Mouse (Mus musculus): ENCODE measurements around the gene H2afv. TPM values are rescaled to one million over a fixed set of nuclear protein-coding genes. Genes with fewer than 3 reads are reported as not detected.

The H2afv gene
- total RNA-seq, 2 experiments from 2014 or later: 44.2 to 70.3 TPM

DNA sequence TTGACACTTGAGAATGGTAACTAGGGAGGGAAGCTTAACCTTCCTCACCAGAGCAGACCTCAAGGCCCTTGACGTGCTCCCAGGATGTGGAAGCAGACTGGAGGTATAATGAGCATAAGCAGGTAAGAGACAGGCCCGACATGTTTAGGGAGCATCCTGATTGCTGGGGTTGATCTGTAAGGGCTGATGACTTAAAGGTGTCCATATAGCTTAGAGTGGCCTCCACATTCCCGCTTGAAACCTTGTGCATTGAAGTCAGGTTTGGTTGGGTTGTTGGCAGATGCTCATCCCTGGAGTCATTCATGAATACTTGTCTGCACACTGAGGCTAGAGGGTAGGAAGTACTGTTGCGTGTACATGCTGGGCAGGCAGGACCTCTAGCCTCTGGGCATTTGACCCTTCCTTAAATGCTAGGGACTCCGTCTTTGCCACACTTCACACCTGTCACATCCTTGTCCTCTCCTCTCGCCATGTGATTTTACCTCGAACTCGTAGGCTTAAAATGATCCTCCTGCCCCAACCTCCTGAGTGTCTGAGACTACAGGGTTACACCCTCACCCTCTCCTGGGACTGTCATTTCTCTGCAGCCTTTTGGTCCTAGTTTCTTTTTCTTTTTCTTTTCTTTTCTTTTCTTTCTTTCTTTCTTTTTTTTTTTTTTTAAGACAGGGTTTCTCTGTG is 53.7 kb downstream of the H2afv start:
- TF ChIP-seq CTCF (IDR thresholded peaks at IDR 0.05): no peak
- H3K27ac ChIP-seq: peak overlapping the region; percentile 87
- intact Hi-C loops (cut with DNase I): no loop called here
- peak overlapping the region; percentile 97 for H3K4me3 ChIP-seq
- no peak for DNase-seq

DNA sequence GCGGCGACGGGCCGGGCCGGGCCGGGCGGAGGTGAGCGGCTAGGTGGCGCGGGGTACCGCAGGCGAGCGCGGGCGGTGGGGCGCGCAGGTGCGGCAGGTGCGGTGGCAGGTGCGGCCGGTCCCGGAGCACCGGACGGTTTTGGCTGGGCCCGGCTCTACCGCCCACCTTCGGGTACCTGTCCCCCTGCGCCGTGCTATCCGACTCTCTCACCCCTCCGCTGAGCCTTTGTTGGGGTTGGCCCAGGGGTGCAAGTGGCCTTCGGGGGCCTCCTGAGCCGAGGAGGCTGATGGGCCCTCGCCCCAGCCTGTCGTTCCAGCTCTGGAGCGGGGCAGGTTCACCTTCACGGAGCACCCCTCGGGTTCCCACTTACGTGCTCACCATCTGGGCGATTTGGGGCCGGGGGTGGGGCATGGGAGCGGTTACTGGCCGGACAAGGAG is 54.7 kb downstream of the H2afv start:
- peak; percentile 50 for DNase-seq
- H3K27ac ChIP-seq: peak overlapping the region; percentile 87
- no peak for TF ChIP-seq CTCF (IDR thresholded peaks at IDR 0.05)
- peak overlapping the region; percentile 97 for H3K4me3 ChIP-seq
- intact Hi-C loops (cut with DNase I): no loop called here

DNA sequence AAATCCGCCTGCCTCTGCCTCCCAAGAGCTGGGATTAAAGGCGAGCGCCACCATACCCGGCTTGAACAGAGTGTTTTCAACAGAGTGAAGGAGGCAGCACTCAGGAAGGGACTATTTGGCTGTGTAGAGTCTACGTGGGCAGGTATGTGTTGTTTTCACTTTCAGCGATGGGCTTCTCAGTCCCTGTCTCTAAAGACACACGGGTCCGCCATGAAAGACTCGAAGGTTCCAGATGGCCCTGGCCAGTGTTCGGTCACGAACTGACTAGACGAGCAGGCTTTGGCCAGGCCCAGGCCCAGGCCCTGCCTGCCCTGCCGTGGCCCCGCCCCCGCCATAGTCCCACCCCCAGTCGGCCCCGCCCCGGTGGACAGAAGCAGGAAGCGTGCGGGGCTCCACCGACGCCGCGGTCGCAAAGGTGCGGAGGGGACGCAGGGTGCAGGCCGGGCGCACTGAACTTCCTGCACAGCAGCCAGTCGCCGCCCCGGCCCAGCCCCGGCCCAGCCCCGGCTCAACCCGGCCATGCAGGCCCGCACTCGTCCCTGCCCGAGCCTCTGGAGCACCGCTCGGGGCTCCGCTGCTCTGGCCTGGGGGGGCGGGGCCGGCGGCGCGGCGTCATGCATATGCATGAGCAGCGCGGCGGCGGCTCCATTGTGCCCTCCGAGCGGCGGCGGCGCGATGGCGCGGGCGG is 55.4 kb downstream of the H2afv start, which contains the start of gene Zmiz2:
Gene Zmiz2 (plus strand): TSS at position 349 of the 688 bp plus-strand sequence.
- Histone ChIP-seq H3K4me3 (peak within 1 kb of the TSS; percentile 97), H3K27ac (peak within 1 kb of the TSS; percentile 96)
- intact Hi-C loops (cut with DNase I): no loop called here
- DNase-seq: peak; percentile 98
- TF ChIP-seq CTCF (IDR thresholded peaks at IDR 0.05): no peak

DNA sequence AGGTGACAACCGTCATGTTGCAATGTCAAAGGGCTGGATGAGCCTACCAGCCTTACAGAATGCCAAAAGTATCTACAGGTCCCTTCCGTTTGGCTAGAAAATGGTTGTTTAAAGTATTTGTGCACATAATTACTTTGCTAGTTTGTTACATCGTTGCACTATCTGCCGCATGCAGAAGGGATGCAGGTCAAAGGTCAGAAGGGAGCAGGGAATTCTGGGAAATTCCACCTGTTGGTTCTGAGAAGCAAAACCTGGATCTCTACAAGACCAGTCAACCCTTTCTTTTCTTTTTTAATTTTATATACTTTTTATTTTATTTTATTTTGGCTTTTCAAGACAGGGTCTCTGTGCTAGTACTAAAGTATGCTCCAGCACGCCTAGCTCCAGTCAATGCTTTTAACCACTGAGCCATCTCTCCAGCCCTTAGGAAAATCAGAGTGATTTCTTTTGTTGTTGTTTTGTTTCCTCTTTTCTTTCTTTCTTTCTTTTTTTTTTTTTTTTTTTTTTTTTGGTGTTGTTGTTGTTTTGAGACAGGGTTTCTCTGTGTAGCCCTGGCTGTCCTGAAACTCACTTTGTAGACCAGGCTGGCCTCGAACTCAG is 56.0 kb downstream of the H2afv start:
- DNase-seq: no peak
- peak overlapping the region; percentile 96 for H3K27ac ChIP-seq
- TF ChIP-seq CTCF (IDR thresholded peaks at IDR 0.05): no peak
- H3K4me3 ChIP-seq: peak overlapping the region; percentile 97
- intact Hi-C loops (cut with DNase I): no loop called here

DNA sequence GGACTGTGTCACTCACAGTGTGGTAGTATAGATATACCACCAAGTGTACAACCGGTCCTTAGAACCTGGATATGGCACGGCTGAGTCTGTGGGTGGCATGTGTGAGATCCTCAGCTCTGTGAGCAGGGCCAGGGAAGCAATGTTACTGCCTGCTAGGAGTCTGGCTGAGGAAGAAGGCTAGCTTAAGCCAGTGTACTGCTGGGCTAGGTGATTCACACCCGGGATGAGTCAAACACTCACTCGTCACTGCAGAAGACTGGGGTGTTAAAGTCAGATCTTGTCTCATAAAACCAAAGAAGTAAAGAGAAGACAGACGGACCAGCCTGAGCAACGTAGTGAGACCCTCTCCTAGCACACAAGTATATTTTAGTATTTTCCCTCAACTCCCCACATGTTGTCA is 63.3 kb downstream of the H2afv start:
- no peak for TF ChIP-seq CTCF (IDR thresholded peaks at IDR 0.05)
- no peak for DNase-seq
- intact Hi-C loops (cut with DNase I): no loop called here
- Histone ChIP-seq H3K4me3 (no peak overlapping the region), H3K27ac (no peak overlapping the region)

Small RNA genes lying within 50 kb of the gene (microRNA-seq; reads per million reads assigned to microRNA genes)
- gene Gm22123 (not detected), gene Mir7651 (not detected)

Other genes starting within 250 kb of the H2afv start
- gene A730071L15Rik, start 244.4 kb downstream of the H2afv start, total RNA-seq (2021): under 1 TPM; 0.15 to 0.20 TPM
- gene Nudcd3, start 244.0 kb downstream of the H2afv start, total RNA-seq (2021): 10 to 100 TPM; 64.3 to 67.9 TPM
- under 1 TPM; 0.31 to 0.36 TPM for gene Npc1l1, start 214.3 kb downstream of the H2afv start, total RNA-seq (2021)
- gene Ddx56, start 176.7 kb downstream of the H2afv start, total RNA-seq (2021): 10 to 100 TPM; 26.1 to 33.0 TPM
- gene Tmed4, start 169.6 kb downstream of the H2afv start, total RNA-seq (2021): 10 to 100 TPM; 57.7 to 75.6 TPM
- 100 to 1,000 TPM; 620 to 834 TPM for gene Ogdh, start 152.8 kb downstream of the H2afv start, total RNA-seq (2021)
- 10 to 100 TPM; 45.4 to 52.0 TPM for gene Zmiz2, start 55.4 kb downstream of the H2afv start, total RNA-seq (2021)
- 100 to 1,000 TPM; 205 to 209 TPM for gene Ppia, start 29.0 kb downstream of the H2afv start, total RNA-seq (2021)
- 10 to 100 TPM; 19.9 to 23.5 TPM for gene Purb, start 31.5 kb upstream of the H2afv start, total RNA-seq (2021)
- under 1 TPM; 0.36 to 0.56 TPM for gene Myo1g, start 76.5 kb upstream of the H2afv start, total RNA-seq (2021)
- gene Ccm2, start 102.4 kb upstream of the H2afv start, total RNA-seq (2021): 10 to 100 TPM; 20.8 to 23.8 TPM
- gene Nacad, start 161.6 kb upstream of the H2afv start, total RNA-seq (2021): under 1 TPM; 0.28 to 0.38 TPM
- gene Tbrg4, start 181.6 kb upstream of the H2afv start, total RNA-seq (2021): 10 to 100 TPM; 57.3 to 79.3 TPM
- gene Wap, start 194.2 kb upstream of the H2afv start, total RNA-seq (2021): not detected
- 1 to 10 TPM in 1 of 2 experiments, under 1 TPM in 1; 0.46 to 1.2 TPM for gene Ramp3, start 214.1 kb upstream of the H2afv start, total RNA-seq (2021)

All from gastrocnemius, adult 2 months (tissue).